In the genomic region with DNA sequence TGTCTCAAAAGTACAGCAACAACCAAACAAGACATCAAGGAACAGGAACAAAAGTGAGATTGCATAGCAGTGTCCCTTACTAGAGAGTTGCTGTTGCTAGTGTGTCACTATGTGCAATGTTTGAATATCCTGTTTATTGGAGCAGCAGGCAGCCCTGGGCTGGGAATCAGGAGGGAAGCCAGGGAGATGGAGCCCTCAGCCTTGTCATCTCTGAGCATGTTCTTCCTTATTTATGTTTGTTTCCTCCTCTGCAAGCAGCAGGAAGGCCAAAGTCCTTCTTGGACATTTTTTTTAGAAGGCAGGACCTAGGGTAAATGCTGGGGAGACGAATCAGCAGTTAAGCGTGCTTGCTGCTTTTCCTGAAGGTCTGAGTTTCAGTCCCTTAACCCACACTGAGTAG, we compare ENCODE assay signal across 19 mouse cellular contexts.
DNase-seq lines count a peak whose midpoint lies in the region; ATAC-seq and TF ChIP-seq lines count a peak whose summit lies in the region.
"Had no signal": no experiment of that assay in that cellular context is flagged by ENCODE, and none has a peak within 500 bp of the region (broad histone marks: within the 10 kb centered on the region; RNA-seq: fewer than 3 reads in every experiment).

No protein-coding gene starts in this region.

- peak; percentile 18 for DNase-seq in kidney, postnatal 0 days (ENCODE audit: low spot score)
- peak; percentile 47 for DNase-seq in midbrain, embryonic 11.5 days (ENCODE audit: low spot score, missing footprints)
- no peak for DNase-seq in midbrain, postnatal 0 days (ENCODE audit: low spot score)
- DNase-seq in lung, postnatal 4 days, result peak; percentile 33 to 65
- DNase-seq in cerebellum, adult 9-11 months, result no peak
- no peak for DNase-seq in c-Kit-positive CD71-positive TER-119-positive erythroid progenitor cells, embryonic 14.5 days (ENCODE audit: low spot score)
- DNase-seq: cerebellum, adult 11 months; cerebellum, postnatal 14 days; gastrocnemius, postnatal 14 days; thymus, postnatal 14 days had no signal

- H3K9me3 ChIP-seq in kidney, postnatal 0 days (replicated peaks; ENCODE audit: low read length), result no peaks in the 10 kb centered on the region
- H3K9me3 ChIP-seq in kidney, embryonic 16.5 days (ENCODE audit: low read length), result no peaks in the 10 kb centered on the region
- no peaks in the 10 kb centered on the region for H3K9me3 ChIP-seq in midbrain, embryonic 11.5 days (ENCODE audit: control insufficient read depth, low read length)
- H3K9me3 ChIP-seq in midbrain, postnatal 0 days (ENCODE audit: low read length), result no peaks in the 10 kb centered on the region
- H3K9me3 ChIP-seq: embryonic facial prominence, embryonic 13.5 days; forebrain, embryonic 15.5 days; hindbrain, embryonic 10.5 days; limb, embryonic 12.5 days; liver, embryonic 15.5 days; midbrain, embryonic 10.5 days; neural tube, embryonic 12.5 days had no signal

- no peak for TF ChIP-seq CTCF in kidney, postnatal 0 days (IDR thresholded peaks at IDR 0.05; ENCODE audit: low read depth)
- no peak for TF ChIP-seq CTCF in midbrain, postnatal 0 days (IDR thresholded peaks at IDR 0.05)

- H3K4me2 ChIP-seq in kidney, postnatal 0 days (ENCODE audit: low read length), result no peak overlapping the region
- no peak overlapping the region for H3K4me2 ChIP-seq in kidney, embryonic 16.5 days (replicated peaks; ENCODE audit: low read depth, low read length)
- H3K4me2 ChIP-seq in midbrain, embryonic 11.5 days, result no peak overlapping the region
- no peak overlapping the region for H3K4me2 ChIP-seq in midbrain, postnatal 0 days (ENCODE audit: low read depth, low read length, poor library complexity, severe bottlenecking)
- H3K4me2 ChIP-seq: embryonic facial prominence, embryonic 13.5 days; forebrain, embryonic 15.5 days; limb, embryonic 12.5 days; liver, embryonic 15.5 days; neural tube, embryonic 12.5 days had no signal

- H3K9ac ChIP-seq in kidney, postnatal 0 days (ENCODE audit: low read depth, low read length), result no peak overlapping the region
- no peak overlapping the region for H3K9ac ChIP-seq in kidney, embryonic 16.5 days (replicated peaks; ENCODE audit: low read length)
- no peak overlapping the region for H3K9ac ChIP-seq in midbrain, embryonic 11.5 days (ENCODE audit: low read length)
- H3K9ac ChIP-seq in midbrain, postnatal 0 days (replicated peaks; ENCODE audit: low read length, poor library complexity, severe bottlenecking), result no peak overlapping the region
- H3K9ac ChIP-seq: embryonic facial prominence, embryonic 13.5 days; forebrain, embryonic 15.5 days; limb, embryonic 12.5 days; liver, embryonic 15.5 days; neural tube, embryonic 12.5 days had no signal

- H3K4me3 ChIP-seq in kidney, postnatal 0 days (replicated peaks; ENCODE audit: low read depth, low read length), result no peak overlapping the region
- H3K4me3 ChIP-seq in kidney, embryonic 16.5 days (ENCODE audit: low read length), result no peak overlapping the region
- no peak overlapping the region for H3K4me3 ChIP-seq in midbrain, embryonic 11.5 days (ENCODE audit: low read depth, low read length)
- H3K4me3 ChIP-seq in midbrain, postnatal 0 days (ENCODE audit: low read depth, low read length), result no peak overlapping the region
- H3K4me3 ChIP-seq: embryonic facial prominence, embryonic 13.5 days; forebrain, embryonic 15.5 days; hindbrain, embryonic 10.5 days; limb, embryonic 12.5 days; liver, embryonic 15.5 days; midbrain, embryonic 10.5 days; neural tube, embryonic 12.5 days had no signal

- 63% methylated on average over 2 of the region's 2 CpGs for WGBS in kidney, postnatal 0 days
- 68% methylated on average over 2 of the region's 2 CpGs for WGBS in kidney, embryonic 16.5 days
- WGBS in midbrain, embryonic 11.5 days, result 82% methylated on average over 2 of the region's 2 CpGs
- WGBS in midbrain, postnatal 0 days, result 90% methylated on average over 2 of the region's 2 CpGs

- no peaks in the 10 kb centered on the region for H3K36me3 ChIP-seq in kidney, postnatal 0 days (ENCODE audit: insufficient read depth, low read length)
- no peaks in the 10 kb centered on the region for H3K36me3 ChIP-seq in kidney, embryonic 16.5 days (ENCODE audit: insufficient read depth, low read length)
- no peaks in the 10 kb centered on the region for H3K36me3 ChIP-seq in midbrain, embryonic 11.5 days (ENCODE audit: control insufficient read depth, insufficient read depth, low read length)
- H3K36me3 ChIP-seq in midbrain, postnatal 0 days (ENCODE audit: insufficient read depth, low read length), result no peaks in the 10 kb centered on the region
- H3K36me3 ChIP-seq: embryonic facial prominence, embryonic 13.5 days; forebrain, embryonic 15.5 days; hindbrain, embryonic 10.5 days; limb, embryonic 12.5 days; liver, embryonic 15.5 days; midbrain, embryonic 10.5 days; neural tube, embryonic 12.5 days had no signal

- no peak for ATAC-seq in kidney, postnatal 0 days (replicated peaks; ENCODE audit: low FRiP score, low read depth)
- no peak for ATAC-seq in kidney, embryonic 16.5 days (ENCODE audit: low FRiP score, low TSS enrichment)
- no peak for ATAC-seq in midbrain, embryonic 11.5 days (ENCODE audit: low FRiP score)
- ATAC-seq in midbrain, postnatal 0 days (ENCODE audit: low FRiP score), result no peak
- ATAC-seq: forebrain, embryonic 15.5 days; hindbrain, postnatal 0 days had no signal

- no peak overlapping the region for H3K27ac ChIP-seq in kidney, postnatal 0 days
- H3K27ac ChIP-seq in kidney, embryonic 16.5 days (ENCODE audit: low read length), result no peak overlapping the region
- no peak overlapping the region for H3K27ac ChIP-seq in midbrain, embryonic 11.5 days (ENCODE audit: low read depth, low read length)
- H3K27ac ChIP-seq in midbrain, postnatal 0 days (ENCODE audit: low read depth, low read length), result no peak overlapping the region
- H3K27ac ChIP-seq: embryonic facial prominence, embryonic 13.5 days; forebrain, embryonic 15.5 days; hindbrain, embryonic 10.5 days; hindbrain, postnatal 0 days; limb, embryonic 12.5 days; liver, embryonic 15.5 days; midbrain, embryonic 10.5 days; neural tube, embryonic 12.5 days had no signal

- H3K27me3 ChIP-seq in kidney, postnatal 0 days (ENCODE audit: insufficient read depth, low read length), result no peaks in the 10 kb centered on the region
- H3K27me3 ChIP-seq in kidney, embryonic 16.5 days (ENCODE audit: insufficient read depth, low read length), result no peaks in the 10 kb centered on the region
- H3K27me3 ChIP-seq in midbrain, embryonic 11.5 days (ENCODE audit: control insufficient read depth, insufficient read depth, low read length), result no peaks in the 10 kb centered on the region
- no peaks in the 10 kb centered on the region for H3K27me3 ChIP-seq in midbrain, postnatal 0 days (ENCODE audit: insufficient read depth, low read length)
- H3K27me3 ChIP-seq: embryonic facial prominence, embryonic 13.5 days; forebrain, embryonic 15.5 days; limb, embryonic 12.5 days; liver, embryonic 15.5 days; neural tube, embryonic 12.5 days had no signal

- H3K4me1 ChIP-seq in kidney, postnatal 0 days (replicated peaks; ENCODE audit: insufficient read depth, low read length), result no peaks in the 10 kb centered on the region
- H3K4me1 ChIP-seq in kidney, embryonic 16.5 days (ENCODE audit: insufficient read depth, low read length), result no peaks in the 10 kb centered on the region
- no peaks in the 10 kb centered on the region for H3K4me1 ChIP-seq in midbrain, embryonic 11.5 days (ENCODE audit: control insufficient read depth, insufficient read depth, low read length)
- H3K4me1 ChIP-seq in midbrain, postnatal 0 days (ENCODE audit: insufficient read depth, low read length), result no peaks in the 10 kb centered on the region
- H3K4me1 ChIP-seq: embryonic facial prominence, embryonic 13.5 days; forebrain, embryonic 15.5 days; limb, embryonic 12.5 days; liver, embryonic 15.5 days had no signal

Comparison
In these comparisons a context has a peak if more than half of its experiments do, and no peak if none do; other contexts are left out.
1. DNase-seq: peak in kidney, postnatal 0 days (single experiment), midbrain, embryonic 11.5 days (single experiment) and lung, postnatal 4 days (2 of 2); none in midbrain, postnatal 0 days (single experiment), cerebellum, adult 9-11 months (single experiment) and c-Kit-positive CD71-positive TER-119-positive erythroid progenitor cells, embryonic 14.5 days (single experiment).